Mouse (Mus musculus): ENCODE data around the gene Ddx42. TPM values are rescaled to one million over a fixed set of nuclear protein-coding genes. Genes with fewer than 3 reads are reported as not detected.
"Not testable (repeated sequence)": the region's sequence is repeated elsewhere in the genome, so short reads cannot be mapped to it uniquely, and the experiment has no call there.

Ddx42 gene
- polyA plus RNA-seq, 1 experiment from 2014 or later: 35.3 TPM

DNA sequence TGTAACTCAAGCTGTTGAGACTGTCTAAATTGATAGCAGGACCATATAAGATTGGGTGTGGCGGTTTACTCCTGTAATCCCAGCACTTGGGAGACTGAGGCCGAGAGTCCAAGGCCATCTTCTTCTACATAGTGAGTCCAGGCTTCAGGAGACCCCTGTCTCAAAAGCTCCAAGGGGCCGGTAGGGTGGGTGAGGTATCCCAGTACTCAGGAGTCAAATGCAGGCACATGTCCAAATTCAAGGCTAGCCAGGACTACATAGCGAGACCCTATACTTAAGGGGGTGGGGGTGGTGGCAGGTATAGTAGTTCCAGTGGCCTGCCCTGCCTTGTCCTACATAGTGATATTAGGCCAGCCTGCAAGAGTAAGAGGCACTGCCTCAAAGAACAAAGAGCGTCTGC, 1.9 kb upstream of the Ddx42 start:
- Histone ChIP-seq H3K27ac (ENCODE audit: low read length) (peak overlapping the region; percentile 96; the same call in 1 of the 2 replicates), H3K9ac (replicated peaks; ENCODE audit: low read depth) (0 out of 2 replicates have a peak overlapping the region, but pooled peaks have one; percentile 64), H3K36me3 (ENCODE audit: insufficient read depth, low read length) (peaks cover 12% of the 10 kb centered on the region; the same call in 1 of the 2 replicates), H3K4me3 (ENCODE audit: low read depth, low read length) (peak overlapping the region; percentile 99; the same call in 1 of the 2 replicates), H3K27me3 (replicated peaks; ENCODE audit: insufficient read depth, low read length) (no peaks in the 10 kb centered on the region), H3K4me1 (ENCODE audit: insufficient read depth, low read depth, low read length) (peaks cover 10% of the 10 kb centered on the region; the same call in 1 of the 2 replicates), H3K9me3 (ENCODE audit: low read length) (no peaks in the 10 kb centered on the region), H3K4me2 (replicated peaks; ENCODE audit: low read depth, low read length) (peak overlapping the region; percentile 69; the same call in 1 of the 2 replicates)
- no peak for DNase-seq (ENCODE audit: low spot score)
- TF ChIP-seq EP300 (IDR thresholded peaks at IDR 0.05): no peak
- no peak for TF ChIP-seq CTCF (IDR thresholded peaks at IDR 0.05)
- WGBS: 93% methylated on average over 5 of the region's 5 CpGs
- no peak for ATAC-seq

DNA sequence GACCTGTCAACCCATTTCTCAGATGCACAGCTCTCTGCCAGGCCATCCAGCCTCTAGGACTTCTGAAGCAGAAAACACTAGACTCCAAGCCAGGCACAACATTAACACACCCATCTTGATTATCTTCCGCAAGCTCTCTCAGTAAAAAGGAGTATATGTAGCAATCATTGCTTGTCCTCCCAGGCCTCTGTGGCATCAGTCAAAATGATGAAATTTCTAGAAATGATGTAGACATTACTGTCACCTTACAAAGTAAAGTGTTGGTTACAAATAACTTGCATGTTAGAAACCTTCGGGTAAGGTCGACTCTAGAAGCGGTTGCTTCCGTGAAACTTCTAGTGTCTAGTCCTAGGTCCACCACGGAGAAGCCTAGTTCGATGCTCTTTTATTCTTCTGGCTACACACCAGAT, 1.3 kb upstream of the Ddx42 start:
- DNase-seq (ENCODE audit: low spot score): peak; percentile 66
- H3K27me3 ChIP-seq (replicated peaks; ENCODE audit: insufficient read depth, low read length): no peaks in the 10 kb centered on the region

DNA sequence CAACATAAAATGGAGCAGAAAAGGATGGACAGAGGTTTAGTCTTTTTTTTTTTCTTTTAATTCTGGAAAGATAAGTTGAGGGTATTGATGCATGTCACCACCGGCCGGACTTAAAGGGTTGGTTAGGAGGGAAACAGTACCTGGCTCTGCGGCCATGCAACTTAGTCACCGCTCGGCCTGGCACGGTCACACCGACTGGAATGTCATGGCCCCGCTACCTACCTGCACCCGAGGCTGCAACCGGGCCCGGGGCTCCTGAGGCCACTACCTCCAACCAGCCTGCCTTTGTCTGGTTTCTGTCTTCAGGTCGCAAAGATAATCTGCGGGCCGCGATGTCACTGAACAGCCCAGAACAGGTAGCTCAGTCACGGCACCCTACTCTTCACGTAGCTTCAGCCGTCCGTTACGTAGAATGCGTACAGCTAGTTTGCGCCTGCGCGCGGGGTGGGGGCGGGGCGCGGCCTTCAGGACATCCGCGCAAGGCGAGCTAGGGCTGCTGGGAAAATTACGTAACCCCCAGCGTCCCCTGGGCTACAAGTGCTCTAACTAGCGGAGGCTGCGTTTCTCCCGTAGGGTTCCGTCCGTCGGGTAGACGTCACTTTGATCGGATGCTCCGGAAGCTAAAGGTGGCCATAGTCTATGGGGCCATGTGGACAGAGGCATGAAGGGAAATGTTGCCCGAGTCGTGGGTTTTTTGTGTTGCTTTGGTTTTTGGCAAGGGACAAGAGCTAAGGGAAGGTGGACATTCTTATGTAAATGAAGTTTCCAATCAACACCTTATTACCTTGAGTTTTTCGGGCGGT, 598 bp upstream of the Ddx42 start, which contains the start of gene Ccdc47:
Gene Ccdc47, minus strand, starts transcription at position 418 of the 803 bp plus-strand sequence.
- Histone ChIP-seq H3K9me3 (ENCODE audit: low read length) (no peaks in the 10 kb centered on the region), H3K4me3 (ENCODE audit: low read depth, low read length) (peak within 1 kb of the TSS; percentile 99), H3K27ac (ENCODE audit: low read length) (peak within 1 kb of the TSS; percentile 96), H3K36me3 (ENCODE audit: insufficient read depth, low read length) (peaks cover 4% of the 10 kb centered on the region; the same call in 1 of the 2 replicates), H3K4me1 (ENCODE audit: insufficient read depth, low read depth, low read length) (peaks cover 10% of the 10 kb centered on the region; the same call in 1 of the 2 replicates), H3K9ac (replicated peaks; ENCODE audit: low read depth) (peak within 1 kb of the TSS; percentile 97), H3K4me2 (replicated peaks; ENCODE audit: low read depth, low read length) (peak within 1 kb of the TSS; percentile 69), H3K27me3 (replicated peaks; ENCODE audit: insufficient read depth, low read length) (no peaks in the 10 kb centered on the region)
- no peak for TF ChIP-seq EP300 (IDR thresholded peaks at IDR 0.05)
- peak; percentile 96 for ATAC-seq
- WGBS: under 1% methylated on average over 46 of the region's 46 CpGs
- DNase-seq (ENCODE audit: low spot score): peak; percentile 99

More for the DNA sequence above, 1.3 kb upstream of the Ddx42 start:
- peak overlapping the region; percentile 96 for H3K27ac ChIP-seq (ENCODE audit: low read length)
- ATAC-seq: no peak
- 16% methylated on average over 7 of the region's 7 CpGs for WGBS
- H3K4me1 ChIP-seq (ENCODE audit: insufficient read depth, low read depth, low read length): peaks cover 10% of the 10 kb centered on the region; the same call in 1 of the 2 replicates
- H3K36me3 ChIP-seq (ENCODE audit: insufficient read depth, low read length): peaks cover 10% of the 10 kb centered on the region; the same call in 1 of the 2 replicates
- peak overlapping the region; percentile 64 for H3K9ac ChIP-seq (replicated peaks; ENCODE audit: low read depth)
- peak overlapping the region; percentile 69 for H3K4me2 ChIP-seq (replicated peaks; ENCODE audit: low read depth, low read length)
- TF ChIP-seq EP300 (IDR thresholded peaks at IDR 0.05): no peak
- TF ChIP-seq CTCF (IDR thresholded peaks at IDR 0.05): no peak
- H3K4me3 ChIP-seq (ENCODE audit: low read depth, low read length): peak overlapping the region; percentile 99
- H3K9me3 ChIP-seq (ENCODE audit: low read length): no peaks in the 10 kb centered on the region

DNA sequence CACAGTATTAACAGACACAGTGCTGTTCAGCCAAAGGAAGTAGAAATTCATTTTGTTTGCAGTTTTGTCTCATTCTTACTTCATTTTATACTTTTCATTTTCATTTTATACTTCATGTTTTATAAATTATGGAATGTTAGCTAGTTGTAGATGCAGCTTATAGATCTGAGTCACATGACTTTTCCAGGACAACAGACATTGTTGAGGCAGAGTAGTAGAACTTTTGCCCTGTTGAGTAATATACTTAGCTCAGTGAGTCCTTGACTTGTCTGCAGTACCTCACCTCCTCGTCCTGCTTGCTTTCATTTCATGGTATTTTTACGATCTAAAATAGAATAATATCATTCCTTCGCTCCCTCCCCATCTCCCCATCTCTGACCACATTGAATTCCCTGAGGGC, 3.9 kb downstream of the Ddx42 start:
- DNase-seq (ENCODE audit: low spot score): no peak
- H3K9ac ChIP-seq (replicated peaks; ENCODE audit: low read depth): no peak overlapping the region
- no peak for ATAC-seq
- H3K4me2 ChIP-seq (replicated peaks; ENCODE audit: low read depth, low read length): no peak overlapping the region
- peaks cover 6% of the 10 kb centered on the region; the same call in 1 of the 2 replicates for H3K4me1 ChIP-seq (ENCODE audit: insufficient read depth, low read depth, low read length)
- no peak overlapping the region for H3K27ac ChIP-seq (ENCODE audit: low read length)
- H3K27me3 ChIP-seq (replicated peaks; ENCODE audit: insufficient read depth, low read length): no peaks in the 10 kb centered on the region
- H3K9me3 ChIP-seq (ENCODE audit: low read length): no peaks in the 10 kb centered on the region
- no peaks in the 10 kb centered on the region; the same call in 1 of the 2 replicates for H3K36me3 ChIP-seq (ENCODE audit: insufficient read depth, low read length)
- no peak overlapping the region for H3K4me3 ChIP-seq (ENCODE audit: low read depth, low read length)
- 72% methylated on average over 3 of the region's 3 CpGs for WGBS
- no peak for TF ChIP-seq EP300 (IDR thresholded peaks at IDR 0.05)
- TF ChIP-seq CTCF (IDR thresholded peaks at IDR 0.05): no peak

DNA sequence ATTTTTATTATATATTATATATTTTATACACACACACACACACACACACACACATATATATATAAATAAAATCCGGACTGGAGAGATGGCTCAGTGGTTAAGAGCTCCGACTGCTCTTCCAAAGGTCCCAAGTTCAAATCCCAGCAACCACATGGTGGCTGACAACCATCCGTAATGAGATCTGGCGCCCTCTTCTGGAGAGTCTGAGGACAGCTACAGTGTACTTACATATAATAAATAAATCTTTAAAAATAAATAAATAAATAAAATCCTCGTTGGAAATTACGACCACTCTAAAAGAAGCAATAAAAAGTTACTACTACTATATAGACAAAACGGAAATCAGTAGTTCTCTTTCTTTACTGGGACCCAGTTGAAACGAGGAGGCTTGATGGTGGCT, 17.3 kb downstream of the Ddx42 start:
- not testable (repeated sequence) for H3K9me3 ChIP-seq (ENCODE audit: low read length); H3K4me3 ChIP-seq (ENCODE audit: low read depth, low read length); H3K4me2 ChIP-seq (replicated peaks; ENCODE audit: low read depth, low read length); ATAC-seq; H3K4me1 ChIP-seq (ENCODE audit: insufficient read depth, low read depth, low read length); H3K27ac ChIP-seq (ENCODE audit: low read length); H3K27me3 ChIP-seq (replicated peaks; ENCODE audit: insufficient read depth, low read length); DNase-seq (ENCODE audit: low spot score); H3K9ac ChIP-seq (replicated peaks; ENCODE audit: low read depth)
- peak; percentile 42 for TF ChIP-seq CTCF (IDR thresholded peaks at IDR 0.05)
- WGBS: 75% methylated on average over 8 of the region's 8 CpGs
- peaks cover 26% of the 10 kb centered on the region for H3K36me3 ChIP-seq (ENCODE audit: insufficient read depth, low read length)

DNA sequence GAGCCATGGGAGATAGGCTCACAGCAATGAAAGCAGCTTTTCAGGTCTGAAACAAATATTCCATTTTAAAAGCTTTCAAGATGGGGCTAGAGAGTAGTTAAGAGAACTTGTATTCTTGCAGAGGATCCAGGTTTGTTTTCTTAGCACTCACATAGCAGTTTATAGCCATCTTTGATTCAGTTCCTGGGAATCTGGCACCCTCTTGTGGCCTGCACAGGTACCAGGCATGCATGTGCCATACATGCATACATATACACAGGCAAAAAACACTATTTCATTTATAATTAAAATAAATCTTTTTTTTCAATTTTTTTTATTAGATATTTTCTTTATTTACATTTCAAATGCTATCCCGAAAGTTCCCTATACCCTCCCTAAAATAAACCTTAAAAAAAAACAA, 30.1 kb downstream of the Ddx42 start:
- Histone ChIP-seq H3K36me3 (ENCODE audit: insufficient read depth, low read length) (peaks cover 70% of the 10 kb centered on the region; the same call in 1 of the 2 replicates), H3K9me3 (ENCODE audit: low read length) (no peaks in the 10 kb centered on the region), H3K4me2 (replicated peaks; ENCODE audit: low read depth, low read length) (no peak overlapping the region), H3K27ac (ENCODE audit: low read length) (no peak overlapping the region), H3K4me1 (ENCODE audit: insufficient read depth, low read depth, low read length) (no peaks in the 10 kb centered on the region), H3K4me3 (ENCODE audit: low read depth, low read length) (no peak overlapping the region), H3K9ac (replicated peaks; ENCODE audit: low read depth) (no peak overlapping the region), H3K27me3 (replicated peaks; ENCODE audit: insufficient read depth, low read length) (no peaks in the 10 kb centered on the region)
- no peak for ATAC-seq
- TF ChIP-seq EP300 (IDR thresholded peaks at IDR 0.05): no peak
- TF ChIP-seq CTCF (IDR thresholded peaks at IDR 0.05): peak; percentile 56
- DNase-seq (ENCODE audit: low spot score): no peak
- WGBS: 95% methylated on average over 1 of the region's 1 CpGs

Measured in lung, postnatal 0 days (tissue).